Mouse (Mus musculus) embryonic facial prominence, embryonic 13.5 days (tissue): ENCODE data around the gene Dnah1. TPM values are rescaled to one million over a fixed set of nuclear protein-coding genes. Genes with fewer than 3 reads are reported as not detected.

ENCODE experiments used
- ATAC-seq: fragments of 200-750 bp; cut with Nextera tagmentation; 2 replicates; pipeline ENCODE4 v1.8.0; 2017; ENCODE audit warnings: low read depth; ENCODE audit not compliant: insufficient number of reproducible peaks, insufficient read depth, low FRiP score, low TSS enrichment
- H3K27ac ChIP-seq: fragments of 300-500 bp; sonication (generic); 2 replicates; pipeline ENCODE4 v1.5.1; 2015; ENCODE audit warnings: moderate library complexity, mild to moderate bottlenecking, inconsistent platforms
- H3K27me3 ChIP-seq: fragments of 300-500 bp; sonication (generic); 2 replicates; pipeline ENCODE4 v1.6.1; 2015; ENCODE audit warnings: mild to moderate bottlenecking, inconsistent platforms
- H3K36me3 ChIP-seq: fragments of 300-500 bp; sonication (generic); 2 replicates; pipeline ENCODE4 v1.6.1; 2015; ENCODE audit warnings: mild to moderate bottlenecking, inconsistent platforms
- H3K4me1 ChIP-seq: fragments of 300-500 bp; sonication (generic); 2 replicates; pipeline ENCODE4 v1.6.1; 2015; ENCODE audit warnings: inconsistent platforms
- H3K4me2 ChIP-seq: fragments of 300-500 bp; sonication (generic); 2 replicates; pipeline ENCODE4 v1.6.1; 2015; ENCODE audit warnings: moderate library complexity, mild to moderate bottlenecking, inconsistent platforms
- H3K4me3 ChIP-seq: fragments of 300-500 bp; sonication (generic); 2 replicates; pipeline ENCODE4 v1.5.1; 2015; ENCODE audit warnings: mild to moderate bottlenecking, inconsistent platforms
- H3K9ac ChIP-seq: fragments of 300-500 bp; sonication (generic); 2 replicates; pipeline ENCODE4 v1.6.1; 2015; ENCODE audit warnings: mild to moderate bottlenecking, inconsistent platforms
- H3K9me3 ChIP-seq: fragments of 300-500 bp; sonication (generic); 2 replicates; pipeline ENCODE4 v1.6.1; 2016; ENCODE audit warnings: inconsistent platforms
- WGBS: fragments of 180-500 bp; shearing (Covaris S2); methylation state at CpG from one replicate; pipeline ENCODE4 v1.1.7; 2015; ENCODE audit warnings: mixed read lengths; 5-methylcytosine and 5-hydroxymethylcytosine counted together
- polyA plus RNA-seq: library from polyadenylated mRNA; unstranded; fragments of >200 nt; fragmentation: Nextera tagmentation; extraction: Ambion mirVana; gene quantifications from 2 replicates; pipeline ENCODE4 v1.2.1, GENCODE M21; 2015

The Dnah1 gene
- polyA plus RNA-seq, 1 experiment from 2014 or later = 8.1 TPM

- H3K4me2 ChIP-seq = peak overlapping the region; percentile 71
- H3K27ac ChIP-seq = no peak overlapping the region
- peaks cover 4% of the 10 kb centered on the region for H3K4me1 ChIP-seq
- peaks cover 2% of the 10 kb centered on the region; the same call in 1 of the 2 replicates for H3K27me3 ChIP-seq
- WGBS = 63% methylated on average over 3 of the region's 3 CpGs
- H3K4me3 ChIP-seq = peak overlapping the region; percentile 86
- H3K9ac ChIP-seq = peak overlapping the region; percentile 91; the same call in 1 of the 2 replicates
- no peak for ATAC-seq
- H3K9me3 ChIP-seq = no peaks in the 10 kb centered on the region
- no peaks in the 10 kb centered on the region for H3K36me3 ChIP-seq
Observed at GRCm38 (mm10) chr14:31335765-31336164, 12.1 kb upstream of the Dnah1 start.

- Histone ChIP-seq H3K4me1 (no peaks in the 10 kb centered on the region), H3K27me3 (peaks cover 8% of the 10 kb centered on the region; the same call in 1 of the 2 replicates), H3K9me3 (no peaks in the 10 kb centered on the region), H3K4me3 (no peak overlapping the region), H3K4me2 (no peak overlapping the region), H3K27ac (no peak overlapping the region), H3K36me3 (no peaks in the 10 kb centered on the region), H3K9ac (no peak overlapping the region)
- ATAC-seq = no peak
- WGBS = 83% methylated on average over 4 of the region's 4 CpGs
Observed at GRCm38 (mm10) chr14:31330957-31331356, 7.3 kb upstream of the Dnah1 start.

- H3K4me3 ChIP-seq = no peak overlapping the region
- H3K9me3 ChIP-seq = no peaks in the 10 kb centered on the region
- no peak overlapping the region for H3K4me2 ChIP-seq
- H3K9ac ChIP-seq = no peak overlapping the region
- no peak overlapping the region for H3K27ac ChIP-seq
- H3K27me3 ChIP-seq = peaks cover 9% of the 10 kb centered on the region; the same call in 1 of the 2 replicates
- H3K36me3 ChIP-seq = no peaks in the 10 kb centered on the region
- WGBS = 40% methylated on average over 2 of the region's 2 CpGs
- ATAC-seq = no peak
- no peaks in the 10 kb centered on the region for H3K4me1 ChIP-seq
Observed at GRCm38 (mm10) chr14:31329741-31330140, 6.0 kb upstream of the Dnah1 start.

GRCm38 (mm10) chr14:31327681-31328080, 4.0 kb upstream of the Dnah1 start:
- no peak for ATAC-seq
- Histone ChIP-seq H3K4me3 (no peak overlapping the region), H3K4me1 (peaks cover 6% of the 10 kb centered on the region; the same call in 1 of the 2 replicates), H3K27me3 (peaks cover 13% of the 10 kb centered on the region; the same call in 1 of the 2 replicates), H3K4me2 (no peak overlapping the region), H3K9ac (no peak overlapping the region), H3K27ac (no peak overlapping the region), H3K9me3 (no peaks in the 10 kb centered on the region), H3K36me3 (no peaks in the 10 kb centered on the region)
- 78% methylated on average over 4 of the region's 4 CpGs for WGBS

GRCm38 (mm10) chr14:31327196-31327595, 3.5 kb upstream of the Dnah1 start:
- WGBS = 85% methylated on average over 1 of the region's 1 CpGs
- H3K9ac ChIP-seq = no peak overlapping the region
- H3K4me3 ChIP-seq = no peak overlapping the region
- H3K27ac ChIP-seq = no peak overlapping the region
- no peaks in the 10 kb centered on the region for H3K36me3 ChIP-seq
- peaks cover 13% of the 10 kb centered on the region; the same call in 1 of the 2 replicates for H3K27me3 ChIP-seq
- peaks cover 6% of the 10 kb centered on the region; the same call in 1 of the 2 replicates for H3K4me1 ChIP-seq
- no peak for ATAC-seq
- no peaks in the 10 kb centered on the region for H3K9me3 ChIP-seq
- H3K4me2 ChIP-seq = no peak overlapping the region

GRCm38 (mm10) chr14:31326770-31327169, 3.1 kb upstream of the Dnah1 start:
- Histone ChIP-seq H3K9me3 (no peaks in the 10 kb centered on the region), H3K27ac (no peak overlapping the region), H3K36me3 (no peaks in the 10 kb centered on the region), H3K4me1 (peaks cover 6% of the 10 kb centered on the region; the same call in 1 of the 2 replicates), H3K4me3 (no peak overlapping the region), H3K4me2 (no peak overlapping the region), H3K27me3 (peaks cover 13% of the 10 kb centered on the region; the same call in 1 of the 2 replicates), H3K9ac (no peak overlapping the region)
- ATAC-seq = no peak
- WGBS = 76% methylated on average over 7 of the region's 7 CpGs

GRCm38 (mm10) chr14:31325551-31325950, 1.9 kb upstream of the Dnah1 start:
- H3K36me3 ChIP-seq = no peaks in the 10 kb centered on the region
- no peak overlapping the region for H3K4me3 ChIP-seq
- no peaks in the 10 kb centered on the region for H3K9me3 ChIP-seq
- ATAC-seq = no peak
- no peak overlapping the region for H3K27ac ChIP-seq
- no peak overlapping the region for H3K9ac ChIP-seq
- 42% methylated on average over 5 of the region's 5 CpGs for WGBS
- peaks cover 9% of the 10 kb centered on the region; the same call in 1 of the 2 replicates for H3K27me3 ChIP-seq
- H3K4me2 ChIP-seq = no peak overlapping the region
- H3K4me1 ChIP-seq = peaks cover 6% of the 10 kb centered on the region; the same call in 1 of the 2 replicates

GRCm38 (mm10) chr14:31324851-31325250, 1.2 kb upstream of the Dnah1 start:
- ATAC-seq = no peak
- Histone ChIP-seq H3K9me3 (no peaks in the 10 kb centered on the region), H3K27me3 (peaks cover 7% of the 10 kb centered on the region; the same call in 1 of the 2 replicates), H3K4me3 (no peak overlapping the region), H3K4me2 (no peak overlapping the region), H3K36me3 (no peaks in the 10 kb centered on the region), H3K9ac (no peak overlapping the region), H3K27ac (no peak overlapping the region), H3K4me1 (peaks cover 6% of the 10 kb centered on the region; the same call in 1 of the 2 replicates)
- 67% methylated on average over 10 of the region's 10 CpGs for WGBS

GRCm38 (mm10) chr14:31323189-31323588, 507 bp downstream of the Dnah1 start:
- Histone ChIP-seq H3K27me3 (peaks cover 7% of the 10 kb centered on the region; the same call in 1 of the 2 replicates), H3K36me3 (no peaks in the 10 kb centered on the region), H3K27ac (no peak overlapping the region), H3K4me2 (peak overlapping the region; percentile 65), H3K4me1 (peaks cover 6% of the 10 kb centered on the region; the same call in 1 of the 2 replicates), H3K9me3 (no peaks in the 10 kb centered on the region), H3K9ac (peak overlapping the region; percentile 56; the same call in 1 of the 2 replicates), H3K4me3 (peak overlapping the region; percentile 41)
- 72% methylated on average over 4 of the region's 4 CpGs for WGBS
- ATAC-seq = no peak

GRCm38 (mm10) chr14:31322191-31322590, 1.5 kb downstream of the Dnah1 start:
- Histone ChIP-seq H3K4me3 (no peak overlapping the region), H3K27ac (no peak overlapping the region), H3K9me3 (no peaks in the 10 kb centered on the region), H3K27me3 (peaks cover 7% of the 10 kb centered on the region; the same call in 1 of the 2 replicates), H3K4me1 (peaks cover 6% of the 10 kb centered on the region; the same call in 1 of the 2 replicates), H3K4me2 (no peak overlapping the region), H3K36me3 (no peaks in the 10 kb centered on the region), H3K9ac (no peak overlapping the region)
- WGBS = 84% methylated on average over 3 of the region's 3 CpGs
- ATAC-seq = no peak

GRCm38 (mm10) chr14:31321181-31321580, 2.5 kb downstream of the Dnah1 start:
- H3K27me3 ChIP-seq = peaks cover 7% of the 10 kb centered on the region; the same call in 1 of the 2 replicates
- H3K27ac ChIP-seq = no peak overlapping the region
- no peaks in the 10 kb centered on the region for H3K9me3 ChIP-seq
- ATAC-seq = no peak
- H3K4me2 ChIP-seq = no peak overlapping the region
- H3K4me1 ChIP-seq = peaks cover 8% of the 10 kb centered on the region
- H3K36me3 ChIP-seq = no peaks in the 10 kb centered on the region
- H3K4me3 ChIP-seq = no peak overlapping the region
- no peak overlapping the region for H3K9ac ChIP-seq
- WGBS = 85% methylated on average over 11 of the region's 11 CpGs

GRCm38 (mm10) chr14:31319546-31319945, 4.2 kb downstream of the Dnah1 start:
- Histone ChIP-seq H3K9ac (no peak overlapping the region), H3K4me2 (no peak overlapping the region), H3K36me3 (no peaks in the 10 kb centered on the region), H3K27me3 (peaks cover 4% of the 10 kb centered on the region; the same call in 1 of the 2 replicates), H3K4me1 (peaks cover 8% of the 10 kb centered on the region), H3K27ac (no peak overlapping the region), H3K9me3 (no peaks in the 10 kb centered on the region), H3K4me3 (no peak overlapping the region)
- WGBS = 85% methylated on average over 10 of the region's 10 CpGs
- no peak for ATAC-seq
